Mouse (Mus musculus) spleen, postnatal 14 days (tissue): Measurements from ENCODE around the gene Slc37a4.
"Not testable (repeated sequence)": the region's sequence is repeated elsewhere in the genome, so short reads cannot be mapped to it uniquely, and the experiment has no call there.

Experiments used
- DNase-seq, 2 experiments: peaks; one replicate each; pipeline ENCODE4 v3.0.0; 2021 to 2022; ENCODE audit warnings: low spot score in 2 of 2

The Slc37a4 gene

DNA sequence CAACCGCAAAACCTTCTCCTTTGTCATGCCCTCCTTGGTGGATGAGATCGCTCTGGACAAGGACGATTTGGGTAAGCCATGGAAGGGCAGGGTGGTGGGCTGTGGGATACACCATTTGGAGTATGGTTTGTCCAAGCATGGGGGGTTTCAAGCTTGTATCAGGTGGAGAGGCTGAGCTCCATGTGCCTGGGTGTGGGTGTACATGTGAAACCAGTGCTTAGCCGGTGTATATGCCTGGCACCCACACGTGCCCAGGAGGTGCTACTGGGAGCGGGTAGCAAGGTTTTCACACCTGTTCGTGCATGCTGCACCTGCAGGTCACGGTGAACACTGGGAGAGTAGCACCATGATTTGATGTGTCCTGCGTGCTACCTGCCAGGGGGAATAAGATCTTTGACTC is 1.9 kb downstream of the Slc37a4 start:
- no peak for DNase-seq

DNA sequence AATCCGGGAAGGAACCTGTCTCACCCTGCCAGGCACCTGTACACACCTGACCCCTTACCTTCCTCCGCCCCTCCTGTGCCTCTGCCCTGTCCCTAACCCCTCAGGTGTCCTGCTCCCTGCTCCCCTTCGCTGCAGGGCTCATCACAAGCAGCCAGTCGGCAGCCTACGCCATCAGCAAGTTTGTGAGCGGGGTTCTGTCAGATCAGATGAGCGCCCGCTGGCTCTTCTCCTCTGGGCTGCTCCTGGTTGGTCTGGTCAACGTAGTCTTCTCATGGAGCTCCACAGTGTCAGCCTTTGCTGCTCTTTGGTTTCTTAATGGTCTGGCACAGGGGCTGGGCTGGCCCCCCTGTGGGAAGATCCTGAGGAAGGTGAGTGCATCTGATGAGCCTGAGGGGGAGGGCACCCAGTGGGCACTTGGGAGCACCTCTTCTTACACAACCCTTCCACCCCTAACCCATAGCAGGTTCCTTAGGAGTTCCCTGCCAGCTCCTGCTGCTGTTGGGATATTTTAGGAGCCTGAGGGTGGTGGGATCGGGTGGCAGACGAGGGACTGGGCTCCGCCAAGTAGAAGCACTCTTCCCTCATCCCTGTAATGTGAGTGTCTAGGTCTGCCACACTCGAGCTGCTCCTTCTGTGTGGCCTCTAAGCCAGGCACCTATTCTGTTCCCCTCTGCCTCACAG is 2.6 kb downstream of the Slc37a4 start:
- DNase-seq, result no peak

DNA sequence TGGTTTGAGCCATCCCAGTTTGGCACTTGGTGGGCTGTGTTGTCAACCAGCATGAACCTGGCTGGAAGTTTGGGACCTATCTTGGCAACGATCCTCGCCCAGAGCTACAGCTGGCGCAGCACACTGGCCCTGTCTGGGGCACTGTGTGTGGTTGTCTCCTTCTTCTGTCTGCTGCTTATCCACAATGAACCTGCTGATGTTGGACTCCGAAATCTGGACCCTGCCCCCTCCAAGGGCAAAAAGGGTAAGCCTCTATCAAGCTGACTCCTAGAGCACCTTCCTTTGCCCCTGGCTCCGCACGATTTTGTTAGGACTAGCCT is 3.1 kb downstream of the Slc37a4 start:
- no peak for DNase-seq

DNA sequence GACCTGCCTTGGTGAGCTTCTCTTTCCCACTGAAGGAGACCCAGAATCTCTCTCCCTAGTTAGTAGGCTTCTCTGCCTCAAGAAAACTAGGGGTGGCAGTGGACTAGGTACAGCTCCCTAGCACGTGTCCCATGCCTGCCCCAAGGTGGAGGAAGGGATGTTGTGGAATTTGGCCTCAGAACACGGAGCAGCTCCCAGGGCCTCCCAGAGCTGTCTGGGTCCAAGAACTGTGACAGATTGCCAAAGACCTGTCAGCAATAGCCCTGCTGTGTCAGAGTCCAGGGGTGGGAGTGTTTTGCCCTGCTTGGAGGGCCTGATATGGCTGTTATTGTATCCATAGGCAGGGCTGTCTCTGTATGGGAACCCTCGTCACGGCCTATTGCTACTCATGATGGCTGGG is 4.4 kb downstream of the Slc37a4 start:
- DNase-seq, result no peak

DNA sequence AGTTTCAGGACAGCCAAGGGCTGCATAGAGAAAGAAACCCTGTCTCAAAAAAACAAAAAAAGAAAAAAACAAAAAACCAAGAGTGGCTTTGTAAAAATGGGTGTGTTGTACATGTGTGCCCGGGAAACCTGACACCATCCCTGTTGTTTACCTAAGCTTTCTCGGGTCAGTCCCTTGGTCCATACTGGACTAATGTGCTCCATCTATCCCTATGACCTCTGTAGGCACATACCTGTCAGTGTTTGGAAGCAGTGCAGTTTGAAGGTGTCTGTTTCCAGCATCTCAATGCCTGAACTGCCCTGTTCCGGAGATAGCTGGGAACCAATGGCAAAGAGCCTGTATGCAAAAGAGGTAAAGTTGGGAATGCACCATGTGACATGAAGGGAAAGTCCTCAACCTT is 8.4 kb downstream of the Slc37a4 start:
- DNase-seq, result no peak

DNA sequence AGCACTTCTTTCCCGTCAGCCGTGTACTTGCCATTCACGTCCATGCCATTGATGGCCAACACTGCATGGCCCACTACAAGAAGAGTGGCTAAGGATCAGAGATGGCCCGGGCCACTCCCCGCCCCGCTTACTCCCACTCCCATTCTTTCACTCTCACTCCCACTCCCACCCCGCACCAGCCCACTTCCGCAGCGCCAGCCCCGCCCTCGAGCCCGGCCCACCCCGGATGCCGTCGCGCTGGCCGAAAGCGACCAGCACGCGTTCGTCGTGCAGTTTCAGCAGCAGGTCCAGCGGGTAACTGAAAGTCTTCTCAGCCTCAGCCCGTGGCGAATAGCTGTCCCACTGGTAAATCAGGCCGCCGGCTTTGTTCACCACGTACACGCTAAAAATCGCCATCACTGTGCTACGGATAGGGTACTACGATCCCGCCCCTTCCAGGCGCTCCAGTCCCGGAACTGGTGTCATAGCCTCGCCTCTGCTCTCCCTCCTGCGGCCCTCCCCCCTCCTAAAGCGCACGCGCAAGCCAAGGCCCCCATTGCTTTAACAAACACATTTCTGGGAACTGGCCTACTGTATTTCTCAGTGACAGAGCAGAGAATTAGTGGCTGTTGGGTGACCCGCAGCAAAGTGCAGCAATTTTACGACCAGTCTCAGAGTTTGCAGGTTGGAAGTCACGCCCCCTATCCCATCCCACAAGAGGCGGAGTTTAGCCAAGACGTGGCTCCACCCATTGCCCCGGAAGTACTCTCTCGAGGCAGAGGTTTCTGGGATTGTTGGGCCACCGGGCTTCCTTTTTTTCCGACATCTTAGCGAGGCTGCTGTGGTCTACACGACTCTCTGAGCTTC is 10.5 kb downstream of the Slc37a4 start, which contains the start of the genes Rps25 and Trappc4:
TSS of gene Rps25 (plus strand) at position 234 of the 846 bp plus-strand sequence.
TSS of gene Trappc4 (minus strand) at position 695 of the 846 bp plus-strand sequence.
- DNase-seq, result peak; percentile 80 to 90

DNA sequence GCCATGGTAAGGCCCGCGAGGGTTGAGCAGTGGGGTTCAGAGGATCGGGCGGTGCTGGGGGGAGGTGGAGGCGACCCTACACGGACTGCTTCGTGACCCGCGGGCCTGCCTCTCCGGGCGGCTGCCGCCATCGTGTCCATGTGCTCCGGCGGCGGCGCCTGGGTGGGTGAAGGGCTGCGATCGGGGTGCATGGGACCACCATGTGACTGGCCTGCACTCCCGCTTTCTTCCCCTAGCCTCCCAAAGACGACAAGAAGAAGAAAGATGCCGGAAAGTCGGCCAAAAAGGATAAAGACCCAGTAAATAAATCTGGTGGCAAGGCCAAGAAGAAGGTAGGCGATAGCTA is 11.1 kb downstream of the Slc37a4 start:
- DNase-seq, result no peak

DNA sequence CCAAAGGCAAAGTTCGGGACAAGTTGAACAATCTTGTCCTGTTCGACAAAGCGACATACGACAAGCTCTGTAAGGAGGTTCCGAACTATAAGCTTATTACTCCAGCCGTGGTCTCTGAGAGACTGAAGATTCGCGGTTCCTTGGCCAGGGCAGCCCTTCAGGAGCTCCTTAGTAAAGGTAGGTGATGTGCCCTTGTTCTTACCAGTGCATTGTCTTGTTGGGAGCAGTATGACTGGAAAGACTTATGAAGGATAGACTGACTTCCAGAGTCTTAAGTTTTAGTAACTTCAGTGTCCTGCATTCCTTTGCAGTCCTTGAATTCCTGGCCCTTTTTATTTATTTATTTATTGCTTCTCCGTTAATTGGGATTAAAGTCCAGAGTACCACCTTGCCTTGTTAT is 12.0 kb downstream of the Slc37a4 start:
- DNase-seq, result not testable (repeated sequence)

DNA sequence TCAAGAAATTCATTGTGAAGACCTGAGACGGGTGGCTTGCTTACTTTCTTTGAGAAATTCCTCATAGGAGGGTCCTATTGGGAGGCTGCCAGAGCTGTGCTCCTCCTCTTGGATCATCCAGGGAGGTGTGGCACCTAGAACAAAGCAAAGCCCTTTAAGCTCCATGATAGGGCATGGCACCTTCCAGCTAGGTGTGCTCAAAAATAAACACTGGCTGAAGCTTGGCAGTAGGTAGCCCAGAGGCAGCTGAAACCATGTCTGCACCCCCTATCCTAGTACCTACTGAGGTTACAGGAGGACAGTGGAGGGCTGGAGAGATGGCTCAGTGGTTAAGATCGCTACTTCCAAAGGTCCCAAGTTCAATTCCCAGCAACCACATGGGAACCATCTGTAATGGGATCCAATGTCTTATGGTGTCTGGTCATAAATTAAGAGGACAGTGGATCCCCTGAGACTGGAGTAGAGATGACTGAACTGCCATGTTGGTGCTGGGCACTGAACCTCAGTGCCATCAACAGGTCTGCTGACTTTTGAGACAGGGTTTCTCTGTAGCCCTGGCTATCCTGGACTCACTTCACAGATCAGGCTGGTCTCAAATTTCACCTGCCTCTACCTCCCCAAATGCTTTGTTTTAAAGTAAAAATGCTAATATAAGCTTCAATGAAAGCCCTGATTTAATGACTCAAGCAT is 14.1 kb downstream of the Slc37a4 start:
- no peak for DNase-seq

DNA sequence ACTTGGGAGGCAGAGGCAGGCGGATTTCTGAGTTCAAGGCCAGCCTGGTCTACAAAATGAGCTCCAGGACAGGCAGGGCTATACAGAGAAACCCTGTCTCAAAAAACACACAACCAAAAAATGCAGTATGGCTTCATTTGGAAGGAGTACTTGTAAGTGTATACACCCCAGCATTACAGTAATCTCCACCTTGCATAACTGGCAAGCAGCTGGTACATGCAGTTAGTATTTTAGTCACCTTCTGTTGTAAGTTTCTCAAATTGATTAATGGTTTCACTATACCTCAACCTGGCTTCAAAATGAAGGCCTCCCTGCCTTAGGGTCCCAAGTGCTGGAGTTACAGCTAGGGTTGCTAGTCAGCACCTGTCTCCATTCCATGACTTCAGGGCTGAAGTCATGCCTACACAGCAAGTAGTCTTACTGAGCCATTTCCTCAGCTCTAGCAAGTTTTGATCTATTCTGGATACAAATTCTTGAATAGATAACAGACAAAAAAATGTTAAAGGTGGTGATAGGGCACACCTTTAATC is 15.0 kb downstream of the Slc37a4 start:
- no peak for DNase-seq

DNA sequence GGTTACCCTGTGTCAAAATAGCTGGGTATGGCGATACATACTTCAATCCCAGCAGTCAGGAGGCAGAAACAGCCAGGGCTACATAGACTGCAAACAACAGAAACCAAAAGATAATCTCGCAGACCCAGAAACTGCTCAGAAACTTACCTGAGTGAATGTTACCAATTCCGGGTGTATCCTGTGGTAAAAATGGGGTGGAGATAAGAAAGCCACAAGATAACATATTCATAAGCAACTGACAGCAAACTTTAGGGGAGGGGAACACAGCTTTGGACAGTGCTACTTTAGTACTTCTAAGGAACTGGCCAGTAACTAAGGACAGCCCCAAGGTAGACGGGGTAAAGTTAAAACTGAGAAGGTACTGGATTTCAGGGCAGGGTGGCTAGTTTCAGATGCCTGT is 15.7 kb downstream of the Slc37a4 start:
- DNase-seq, result no peak

DNA sequence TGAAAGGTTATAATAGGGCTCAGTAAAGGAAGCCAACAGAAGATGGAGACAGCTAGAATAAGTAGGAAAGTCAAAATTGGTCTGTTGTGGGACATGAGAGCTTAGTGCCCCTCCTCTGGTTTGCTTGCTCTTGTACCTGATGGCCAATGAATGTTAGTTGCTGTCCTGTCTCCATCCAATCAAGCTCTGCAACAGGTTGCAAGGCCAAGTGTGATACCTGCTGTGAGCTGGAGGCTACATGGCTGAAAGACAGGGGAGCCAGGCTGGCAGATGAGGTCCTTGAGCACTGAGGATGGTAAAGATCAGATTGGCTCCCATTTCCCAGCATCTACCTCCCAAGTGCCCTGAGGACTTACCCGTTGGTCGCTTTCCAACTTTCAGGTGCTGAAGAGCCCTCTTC is 16.1 kb downstream of the Slc37a4 start:
- no peak for DNase-seq

DNA sequence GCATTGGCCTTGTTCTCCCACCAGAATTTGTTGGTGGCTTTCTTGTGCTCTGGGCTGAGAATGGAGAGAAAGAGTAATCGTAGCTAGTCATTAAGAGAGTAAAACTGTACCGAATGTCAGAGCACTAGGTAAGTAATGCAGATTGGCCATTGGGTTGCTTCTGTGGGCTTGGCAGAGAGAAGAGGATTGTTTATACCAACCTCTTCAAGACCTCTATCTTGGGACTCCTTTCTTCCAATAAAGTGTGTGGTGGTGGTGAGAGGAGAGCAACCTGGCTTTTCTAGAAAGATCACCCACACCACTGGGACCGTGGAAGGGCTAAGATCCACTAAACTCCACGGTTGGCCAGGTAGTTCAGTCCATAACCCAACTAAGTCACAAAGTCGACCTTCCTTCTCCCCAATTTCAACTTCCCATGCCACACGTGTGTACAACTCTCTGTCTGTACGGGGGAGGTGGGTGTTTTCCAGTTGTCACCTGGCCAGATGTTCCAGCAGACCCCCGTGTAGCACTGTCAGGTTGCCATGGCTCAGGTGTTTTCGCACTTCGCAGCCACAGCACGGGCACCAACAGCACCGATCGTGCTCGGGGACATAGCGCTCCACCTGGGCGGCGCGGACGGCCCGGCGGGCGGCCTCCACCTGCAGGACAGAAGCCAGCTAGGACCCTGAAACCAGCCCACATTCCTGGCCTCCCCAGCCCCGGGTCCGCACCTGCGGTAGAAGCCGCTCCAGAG is 20.7 kb downstream of the Slc37a4 start:
- DNase-seq, result no peak

DNA sequence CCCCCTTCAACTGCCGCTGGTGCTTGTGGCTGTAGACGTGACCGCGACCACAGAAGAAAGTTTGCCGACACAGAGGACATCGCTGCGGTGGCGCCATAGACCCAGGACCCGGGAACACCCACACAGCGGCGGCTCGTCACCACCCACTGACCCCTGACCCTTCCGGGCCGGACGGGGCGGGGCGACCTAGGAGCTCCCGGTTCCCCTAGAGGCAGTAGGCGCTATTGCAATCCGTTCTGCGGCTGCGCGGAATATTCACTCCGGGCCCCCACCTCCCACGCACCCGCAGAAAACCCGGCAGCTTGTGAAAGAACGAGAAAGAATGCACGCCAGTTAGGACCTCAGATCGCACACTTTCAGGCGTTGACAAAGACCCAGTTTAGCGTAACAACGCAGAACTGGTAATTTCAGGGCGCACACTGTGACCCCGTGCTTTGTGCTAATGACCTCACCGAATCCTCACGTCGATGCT is 21.3 kb downstream of the Slc37a4 start:
- DNase-seq, result peak; percentile 89 to 94

DNA sequence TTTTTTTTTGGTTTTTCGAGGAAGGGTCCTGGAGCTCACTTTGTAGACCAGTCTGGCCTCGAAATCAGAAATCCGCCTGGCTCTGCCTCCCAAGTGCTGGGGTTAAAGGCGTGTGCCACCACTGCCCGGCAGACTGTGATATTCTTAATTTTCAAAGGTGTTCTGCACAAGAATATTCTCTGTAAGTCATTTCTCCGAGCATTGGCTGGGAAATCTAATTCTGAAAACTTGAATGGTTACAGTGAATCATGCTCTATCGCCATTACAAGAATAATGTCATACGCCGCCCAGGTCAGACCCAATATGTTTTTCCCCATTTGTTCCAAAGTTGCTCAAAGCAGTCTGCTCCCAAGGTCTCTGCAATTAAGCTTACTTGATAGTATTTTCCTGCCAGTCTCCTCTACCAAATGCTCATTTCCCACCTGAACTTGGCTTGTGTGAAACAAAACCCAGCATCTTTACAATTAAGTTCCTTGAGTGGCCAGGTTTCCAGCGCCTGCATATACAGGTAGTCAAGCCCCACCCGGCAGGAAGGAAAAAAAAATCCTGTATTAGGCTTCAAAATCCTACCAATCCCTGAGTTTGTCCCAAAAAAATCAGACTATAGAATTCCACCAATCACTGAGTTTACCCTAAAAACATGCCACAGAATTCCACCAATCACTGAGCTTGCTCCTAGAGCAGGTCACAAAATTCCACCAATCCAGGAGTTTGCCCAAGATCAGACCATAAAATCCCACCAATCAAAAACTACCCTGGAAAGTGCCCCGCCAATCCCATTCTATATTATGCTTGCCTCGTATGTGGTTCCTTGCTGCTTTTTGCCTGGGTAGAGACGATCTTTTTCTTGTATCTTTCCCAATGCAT is 22.1 kb downstream of the Slc37a4 start, which contains the start of gene Ccdc84:
TSS of gene Ccdc84 (minus strand) at position 51 of the 867 bp plus-strand sequence.
- no peak for DNase-seq

DNA sequence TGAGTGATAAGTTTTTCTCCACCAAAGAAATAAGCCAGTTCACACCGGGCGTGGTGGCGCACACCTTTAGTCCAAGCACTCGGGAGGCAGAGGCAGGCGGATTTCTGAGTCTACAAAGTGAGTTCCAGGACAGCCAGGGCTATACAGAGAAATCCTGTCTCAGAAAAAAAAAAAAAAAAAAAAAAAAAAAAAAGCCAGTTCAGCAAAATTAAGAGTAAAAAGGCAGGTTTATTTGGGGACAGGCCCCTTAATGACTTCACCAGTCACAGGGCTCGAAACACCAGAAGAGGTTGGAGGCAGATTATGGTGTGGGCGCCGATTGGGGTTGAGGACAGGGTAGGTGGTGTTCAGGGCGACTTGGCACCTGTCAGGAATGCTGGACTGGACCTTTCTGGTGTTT is 23.1 kb downstream of the Slc37a4 start:
- DNase-seq, result not testable (repeated sequence)

DNA sequence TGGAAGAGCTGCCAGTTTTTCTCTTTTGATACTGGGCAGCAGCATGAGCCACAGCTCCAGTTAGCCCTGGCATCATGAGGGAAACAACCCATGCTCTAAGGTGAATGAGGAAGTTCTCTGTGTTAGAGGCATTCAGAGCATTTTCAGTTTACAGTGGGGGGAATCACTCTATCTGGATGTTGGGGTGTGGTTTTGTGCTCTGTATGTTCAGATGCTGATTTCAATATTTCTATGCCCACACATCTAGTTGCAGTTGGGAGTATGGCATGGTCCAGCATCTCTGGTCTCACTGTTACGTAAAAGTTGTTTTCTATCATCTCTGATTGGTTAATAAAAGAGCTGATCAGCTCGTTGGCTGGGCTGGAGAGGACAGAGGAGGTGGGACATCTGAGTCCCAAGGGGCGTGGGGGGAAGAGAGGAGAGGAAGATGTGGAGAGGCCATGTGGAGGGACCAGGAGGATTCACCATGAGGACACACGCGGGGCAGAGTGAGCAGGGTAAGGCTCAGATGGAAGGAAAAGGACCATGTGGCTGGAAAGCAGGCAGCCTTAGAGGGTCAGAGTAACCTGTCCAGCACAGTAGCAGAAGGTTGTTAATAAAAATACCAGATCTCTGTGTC is 23.7 kb downstream of the Slc37a4 start:
- DNase-seq, result no peak

DNA sequence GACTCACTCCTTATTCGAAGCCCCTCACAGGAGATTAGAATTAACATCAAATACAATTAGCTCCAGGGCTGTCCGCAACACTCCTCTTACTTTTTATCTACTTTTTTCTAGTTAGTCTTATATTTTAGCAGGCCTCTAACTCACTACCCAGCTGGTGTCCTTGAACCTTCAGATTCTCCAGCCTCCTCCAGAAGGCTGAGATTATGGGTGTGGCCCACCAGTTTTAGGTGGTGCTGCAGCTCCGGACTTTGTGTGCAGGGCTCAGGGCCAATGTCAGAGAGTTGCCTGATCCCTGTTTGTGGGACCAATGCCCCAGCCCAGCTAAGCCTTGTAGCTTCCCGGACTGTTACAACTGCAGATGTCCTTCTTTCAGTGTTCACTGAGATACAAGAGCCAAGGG is 26.9 kb downstream of the Slc37a4 start:
- DNase-seq, result no peak

DNA sequence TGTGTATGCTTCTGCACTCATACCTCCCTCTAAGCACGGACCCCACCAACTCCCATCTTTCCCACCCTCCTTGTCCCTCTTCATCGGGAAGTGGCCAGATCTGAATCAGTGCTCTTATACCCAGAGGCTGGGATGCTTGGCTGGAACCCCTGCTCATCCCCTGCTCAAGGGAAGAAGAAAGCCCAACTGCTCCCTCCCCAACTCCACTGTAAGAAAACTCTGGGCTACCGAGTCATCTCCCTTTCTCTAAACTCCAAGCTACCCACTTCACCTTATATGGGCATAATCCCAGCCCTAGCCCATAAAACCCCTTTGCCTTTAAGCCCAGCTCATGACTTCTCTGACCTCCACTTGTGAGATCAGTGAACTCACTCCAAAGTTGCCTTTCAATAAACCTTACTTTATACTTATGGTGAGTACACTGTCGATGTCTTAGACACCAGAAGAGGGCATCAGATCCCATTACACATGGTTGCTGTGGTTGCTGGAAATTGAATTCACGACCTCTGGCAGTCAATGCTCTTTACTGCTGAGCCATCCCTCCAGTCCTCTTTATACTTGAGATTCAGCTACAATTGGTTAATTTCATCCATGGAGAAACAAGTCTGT is 36.0 kb downstream of the Slc37a4 start:
- no peak for DNase-seq

DNA sequence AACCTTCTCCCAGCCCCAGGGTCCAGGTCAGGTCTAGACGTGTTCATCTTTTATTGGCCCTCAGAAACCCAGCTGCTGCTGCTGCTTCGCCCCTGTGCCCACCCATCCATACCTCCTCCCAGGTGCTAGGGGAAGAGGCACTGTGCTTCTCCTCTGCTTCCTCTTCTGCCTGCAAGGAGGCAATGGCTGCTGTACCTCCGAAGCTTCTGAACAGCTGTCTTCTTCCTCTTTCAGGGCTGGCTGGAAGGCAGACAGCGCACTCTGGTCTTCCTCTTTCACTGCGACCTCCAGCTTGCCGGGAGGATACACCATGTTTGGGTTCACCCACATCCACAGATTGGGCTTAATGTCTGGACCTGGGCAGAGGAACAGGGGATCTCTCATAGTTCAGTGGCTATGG is 39.1 kb downstream of the Slc37a4 start:
- peak; percentile 12 to 28 for DNase-seq
